Mouse (Mus musculus) olfactory bulb, adult 2 months (tissue): ENCODE data around the gene Tff1. TPM values are rescaled to one million over a fixed set of nuclear protein-coding genes. Genes with fewer than 3 reads are reported as not detected.
A peak's percentile ranks its signal among the peaks of the same experiment; 100 is the strongest.

Experiments
- H3K27ac ChIP-seq: fragments of 200-500 bp; 2 replicates; pipeline ENCODE4 v1.5.1; 2012; ENCODE audit warnings: low read depth, low read length; ENCODE audit not compliant: insufficient read depth
- H3K4me1 ChIP-seq: fragments of 200-500 bp; 2 replicates; pipeline ENCODE4 v1.6.1; 2012; ENCODE audit warnings: low read length; ENCODE audit not compliant: control insufficient read depth, insufficient read depth
- H3K4me3 ChIP-seq: fragments of 200-500 bp; 2 replicates; pipeline ENCODE4 v1.5.1; 2012; ENCODE audit warnings: mild to moderate bottlenecking, low read depth, low read length, moderate library complexity; ENCODE audit not compliant: insufficient read depth
- CTCF ChIP-seq: fragments of 200-500 bp; IDR thresholded peaks from 2 replicates; pipeline ENCODE4 v1.5.1; 2012; ENCODE audit warnings: low read depth, mild to moderate bottlenecking, low read length, moderate library complexity; ENCODE audit not compliant: insufficient read depth
- POLR2A ChIP-seq: fragments of 200-500 bp; IDR thresholded peaks from 2 replicates; pipeline ENCODE4 v1.6.1; 2012; ENCODE audit warnings: mild to moderate bottlenecking, low read depth, low read length, moderate library complexity; ENCODE audit not compliant: insufficient read depth
- WGBS: fragments of 180-500 bp; shearing (Covaris S2); methylation state at CpG from one replicate; pipeline ENCODE4 v1.1.7; 2018; 5-methylcytosine and 5-hydroxymethylcytosine counted together
- polyA plus RNA-seq: library from polyadenylated mRNA; stranded (reverse); fragments of >200 nt; gene quantifications from 2 replicates; pipeline ENCODE4 v1.2.4, GENCODE M21; 2012; ENCODE audit warnings: low replicate concordance; ENCODE audit not compliant: missing spikeins, insufficient read depth, insufficient read length

Tff1 gene
- polyA plus RNA-seq, 1 experiment, result not detected

DNA sequence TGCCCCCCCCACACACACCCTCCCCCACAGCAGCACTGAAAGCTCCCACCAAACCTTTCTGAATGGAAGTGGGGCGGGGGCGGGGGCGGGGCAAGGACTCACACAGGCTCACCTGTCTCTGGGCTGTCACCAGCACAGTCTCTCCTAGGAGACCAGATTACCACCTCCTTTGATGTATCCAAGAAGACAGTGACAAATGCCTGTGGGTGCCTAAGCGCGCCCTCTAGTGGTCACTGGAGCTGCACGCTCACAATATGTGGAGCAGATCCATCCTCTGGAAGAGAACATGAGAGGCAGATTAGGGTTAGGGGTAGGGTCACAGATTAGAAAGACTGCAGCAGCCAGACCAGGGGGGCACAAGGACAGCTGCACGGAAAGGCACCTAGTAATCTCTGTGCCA, 45.6 kb downstream of the Tff1 start:
- H3K4me1 ChIP-seq, result no peaks in the 10 kb centered on the region
- no peak overlapping the region for H3K27ac ChIP-seq
- no peak for TF ChIP-seq POLR2A
- peak; percentile 28 for TF ChIP-seq CTCF
- no peak overlapping the region for H3K4me3 ChIP-seq
- 8% methylated on average over 7 of the region's 7 CpGs for WGBS

DNA sequence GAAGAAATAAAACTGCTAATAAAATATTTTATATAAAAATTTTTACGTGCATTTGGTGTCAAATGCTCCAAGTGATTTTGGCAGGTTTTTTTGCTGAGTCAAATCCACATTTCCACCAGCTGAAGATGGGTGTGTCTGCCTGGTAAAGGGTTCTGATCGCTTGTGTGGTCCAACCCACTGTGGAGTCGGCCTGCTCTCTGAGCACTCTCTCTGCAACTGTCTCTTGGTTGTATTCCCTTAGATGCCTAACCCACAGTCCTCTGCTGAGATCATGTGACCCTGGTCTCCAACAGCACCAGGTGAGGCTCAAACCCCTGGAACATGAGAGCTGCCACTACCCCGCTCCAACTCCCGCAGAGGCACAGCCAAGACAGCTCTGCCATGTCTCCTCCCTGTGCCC, 47.1 kb downstream of the Tff1 start:
- H3K4me3 ChIP-seq, result no peak overlapping the region
- no peak overlapping the region for H3K27ac ChIP-seq
- TF ChIP-seq CTCF (no peak), POLR2A (no peak)
- no peaks in the 10 kb centered on the region for H3K4me1 ChIP-seq
- 87% methylated on average over 5 of the region's 5 CpGs for WGBS

DNA sequence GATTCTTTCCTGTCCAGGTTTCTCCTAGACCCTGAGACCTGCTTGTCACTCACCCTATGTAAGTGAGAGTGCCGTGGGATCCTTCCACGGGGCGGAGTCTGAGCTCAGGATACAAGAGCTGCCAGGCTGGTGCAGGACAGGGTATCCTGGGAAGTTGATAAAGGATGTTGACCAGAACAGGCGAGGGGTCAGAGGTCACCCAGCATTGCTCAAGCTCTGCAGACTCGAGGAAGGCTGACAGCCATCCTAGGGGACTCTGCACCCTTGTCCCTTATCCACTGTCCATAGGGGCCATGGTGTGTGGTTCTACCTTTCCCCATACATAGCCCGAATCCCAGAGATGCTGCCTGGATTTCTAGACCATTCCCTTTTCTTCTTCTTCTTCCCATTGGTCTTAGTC, 49.0 kb downstream of the Tff1 start:
- no peak overlapping the region for H3K4me3 ChIP-seq
- no peak overlapping the region for H3K27ac ChIP-seq
- no peaks in the 10 kb centered on the region for H3K4me1 ChIP-seq
- 86% methylated on average over 6 of the region's 6 CpGs for WGBS
- TF ChIP-seq POLR2A (no peak), CTCF (no peak)

DNA sequence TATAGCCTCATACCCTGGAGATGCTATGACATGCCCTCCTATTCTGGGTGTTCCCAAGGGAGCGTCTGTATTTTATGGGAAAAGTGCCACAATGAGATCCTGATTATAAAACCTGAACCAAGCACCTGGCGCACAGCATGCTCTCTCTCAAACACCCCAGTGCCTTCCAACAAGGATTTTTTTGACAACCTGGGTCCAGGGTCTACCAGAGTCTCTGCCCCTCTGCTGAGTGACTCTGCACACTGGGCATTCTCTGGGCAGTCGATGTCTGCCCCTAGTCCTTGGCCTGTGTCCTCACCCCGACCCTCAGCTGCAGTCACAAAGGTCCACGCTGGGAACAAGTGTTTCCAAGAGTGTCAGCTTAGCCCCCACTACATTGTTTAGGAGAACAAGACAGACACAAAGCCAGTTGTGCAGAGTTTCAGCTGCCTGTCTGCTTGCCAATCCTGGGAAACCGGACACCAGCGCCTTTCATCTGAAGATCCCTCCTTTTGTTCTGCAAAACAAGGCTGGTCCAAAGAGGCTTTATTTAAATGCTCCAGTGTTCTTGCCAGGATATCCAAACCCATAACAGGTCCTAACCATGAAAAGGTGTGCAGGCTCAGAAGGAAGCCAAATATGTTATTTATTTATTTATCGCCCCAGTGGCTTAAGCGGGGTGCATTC, 51.8 kb downstream of the Tff1 start:
- 56% methylated on average over 9 of the region's 9 CpGs for WGBS

More for the DNA sequence above, 51.8 kb downstream of the Tff1 start:
- TF ChIP-seq POLR2A (no peak), CTCF (no peak)
- H3K27ac ChIP-seq, result no peak overlapping the region
- no peaks in the 10 kb centered on the region for H3K4me1 ChIP-seq
- no peak overlapping the region for H3K4me3 ChIP-seq

Other genes with a start within 250 kb of the Tff1 start
- gene Umodl1, start 210.6 kb downstream of the Tff1 start, polyA plus RNA-seq, result not detected in 2 replicates
- not detected in 2 replicates for gene Abcg1, start 107.6 kb downstream of the Tff1 start, polyA plus RNA-seq
- gene Tff3, start 35.6 kb downstream of the Tff1 start, polyA plus RNA-seq, result not detected in 2 replicates
- not detected in 2 replicates for gene Tff2, start 21.0 kb downstream of the Tff1 start, polyA plus RNA-seq
- gene Tmprss3, start 33.7 kb upstream of the Tff1 start, polyA plus RNA-seq, result not detected in 2 replicates
- gene Ubash3a, start 42.6 kb upstream of the Tff1 start, polyA plus RNA-seq, result not detected in 2 replicates
- not detected in 2 replicates for gene Rsph1, start 112.1 kb upstream of the Tff1 start, polyA plus RNA-seq
- not detected in 2 replicates for gene Slc37a1, start 121.5 kb upstream of the Tff1 start, polyA plus RNA-seq
- not detected in 2 replicates for gene Pde9a, start 220.9 kb upstream of the Tff1 start, polyA plus RNA-seq